Comparison of ENCODE assay signal across 11 mouse cellular contexts in the genomic region with DNA sequence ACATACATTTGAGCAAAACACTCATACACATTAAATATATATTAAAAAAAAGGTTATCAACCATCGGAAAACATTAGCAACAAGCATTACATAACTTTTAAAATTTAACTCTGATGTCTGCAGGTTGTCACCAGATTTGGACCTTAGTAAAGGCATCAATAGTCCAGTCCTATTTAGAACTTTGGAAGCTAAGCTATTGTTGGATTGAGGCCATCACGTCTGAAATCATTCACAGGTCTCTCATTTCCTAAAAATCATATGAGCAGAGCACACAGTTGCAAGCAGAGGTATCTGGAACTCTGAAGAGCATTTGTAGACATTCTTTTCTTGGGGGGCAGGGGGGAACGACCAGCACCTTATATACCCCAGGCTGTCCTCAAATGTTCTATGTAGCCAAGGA.
"Had no signal": no experiment of that assay in that cellular context is flagged by ENCODE, and none has a peak within 500 bp of the region (broad histone marks: within the 10 kb centered on the region; RNA-seq: fewer than 3 reads in every experiment).

No protein-coding gene starts in this region.

- H3K9ac ChIP-seq: hindbrain, embryonic 15.5 days; limb, embryonic 12.5 days; liver, embryonic 14.5 days; lung, embryonic 14.5 days; midbrain, embryonic 12.5 days; neural tube, embryonic 15.5 days had no signal

- H3K36me3 ChIP-seq: hindbrain, embryonic 15.5 days; limb, embryonic 12.5 days; midbrain, embryonic 12.5 days; neural tube, embryonic 15.5 days had no signal

- DNase-seq: lung, embryonic 14.5 days; lung, postnatal 10 days; thymus, postnatal 4 days had no signal

- H3K4me3 ChIP-seq: hindbrain, embryonic 15.5 days; layer of hippocampus, adult 2 months; limb, embryonic 12.5 days; midbrain, embryonic 12.5 days; neural tube, embryonic 15.5 days had no signal

- H3K4me1 ChIP-seq: hindbrain, embryonic 15.5 days; limb, embryonic 12.5 days; midbrain, embryonic 12.5 days; neural tube, embryonic 15.5 days had no signal

- H3K27ac ChIP-seq: hindbrain, embryonic 15.5 days; layer of hippocampus, adult 2 months; limb, embryonic 12.5 days; liver, embryonic 14.5 days; midbrain, embryonic 12.5 days; neural tube, embryonic 15.5 days; stomach, postnatal 0 days had no signal

- H3K4me2 ChIP-seq: hindbrain, embryonic 15.5 days; limb, embryonic 12.5 days; lung, embryonic 14.5 days; midbrain, embryonic 12.5 days; neural tube, embryonic 15.5 days had no signal

- ATAC-seq: midbrain, embryonic 16.5 days had no signal

- H3K27me3 ChIP-seq: hindbrain, embryonic 15.5 days; limb, embryonic 12.5 days; midbrain, embryonic 12.5 days; neural tube, embryonic 15.5 days had no signal

- H3K9me3 ChIP-seq: hindbrain, embryonic 15.5 days; limb, embryonic 12.5 days; midbrain, embryonic 12.5 days; neural tube, embryonic 15.5 days had no signal
